Mouse (Mus musculus) adipocyte (in vitro differentiated cells): Measurements from ENCODE around the gene Crebzf.

Source experiments
- DNase-seq: peaks from one replicate; pipeline ENCODE4 v3.0.0-alpha.2; 2016; ENCODE audit warnings: low spot score

Crebzf gene

GRCm38 (mm10) chr7:90442518-90443080 lies at the start of gene Crebzf:
Gene Crebzf, plus strand, starts transcription at chr7:90442729.
- peak; percentile 97 for DNase-seq

GRCm38 (mm10) chr7:90395073-90395472 lies 47.5 kb upstream of the Crebzf start:
- no peak for DNase-seq

- no peak for DNase-seq
Observed at GRCm38 (mm10) chr7:90395928-90396327, 46.6 kb upstream of the Crebzf start.

GRCm38 (mm10) chr7:90409934-90410333 lies 32.6 kb upstream of the Crebzf start:
- peak; percentile 78 for DNase-seq

- DNase-seq: peak; percentile 93
Observed at GRCm38 (mm10) chr7:90426020-90427001, 16.2 kb upstream of the Crebzf start, which contains the start of gene Ccdc89. Gene Ccdc89, plus strand, starts transcription at chr7:90426577.

GRCm38 (mm10) chr7:90427006-90427405 lies 15.5 kb upstream of the Crebzf start:
- DNase-seq: no peak

GRCm38 (mm10) chr7:90432221-90432620 lies 10.3 kb upstream of the Crebzf start:
- no peak for DNase-seq

GRCm38 (mm10) chr7:90440044-90440443 lies 2.5 kb upstream of the Crebzf start:
- DNase-seq: no peak

GRCm38 (mm10) chr7:90442070-90442469 lies 459 bp upstream of the Crebzf start:
- no peak for DNase-seq

GRCm38 (mm10) chr7:90443101-90444091 lies 867 bp downstream of the Crebzf start:
- DNase-seq: peak; percentile 63

- peak; percentile 36 for DNase-seq
Observed at GRCm38 (mm10) chr7:90444206-90444605, 1.7 kb downstream of the Crebzf start.

GRCm38 (mm10) chr7:90456149-90456844 lies 13.8 kb downstream of the Crebzf start:
- DNase-seq: no peak

GRCm38 (mm10) chr7:90456845-90457468 lies 14.4 kb downstream of the Crebzf start, which contains the start of gene Tmem126a:
Gene Tmem126a, minus strand, starts transcription at chr7:90457229.
- DNase-seq: peak; percentile 90

- no peak for DNase-seq
Observed at GRCm38 (mm10) chr7:90457517-90457916, 15.0 kb downstream of the Crebzf start.

- DNase-seq: no peak
Observed at GRCm38 (mm10) chr7:90460330-90460729, 17.8 kb downstream of the Crebzf start.

- DNase-seq: no peak
Observed at GRCm38 (mm10) chr7:90460930-90461329, 18.4 kb downstream of the Crebzf start.

- no peak for DNase-seq
Observed at GRCm38 (mm10) chr7:90461441-90461840, 18.9 kb downstream of the Crebzf start.

- no peak for DNase-seq
Observed at GRCm38 (mm10) chr7:90473511-90473910, 31.0 kb downstream of the Crebzf start.

GRCm38 (mm10) chr7:90475793-90476312 lies 33.3 kb downstream of the Crebzf start, which contains the start of gene Tmem126b:
Gene Tmem126b, minus strand, starts transcription at chr7:90476001.
- peak; percentile 97 for DNase-seq
